Mouse (Mus musculus): ENCODE measurements at regions not wholly inside any gene's neighbourhood (a gene's known extent, or its start where the extent isn't known, plus 50 kb on each side); places are given as distances from the start of the nearest gene placed in this dataset.

DNA sequence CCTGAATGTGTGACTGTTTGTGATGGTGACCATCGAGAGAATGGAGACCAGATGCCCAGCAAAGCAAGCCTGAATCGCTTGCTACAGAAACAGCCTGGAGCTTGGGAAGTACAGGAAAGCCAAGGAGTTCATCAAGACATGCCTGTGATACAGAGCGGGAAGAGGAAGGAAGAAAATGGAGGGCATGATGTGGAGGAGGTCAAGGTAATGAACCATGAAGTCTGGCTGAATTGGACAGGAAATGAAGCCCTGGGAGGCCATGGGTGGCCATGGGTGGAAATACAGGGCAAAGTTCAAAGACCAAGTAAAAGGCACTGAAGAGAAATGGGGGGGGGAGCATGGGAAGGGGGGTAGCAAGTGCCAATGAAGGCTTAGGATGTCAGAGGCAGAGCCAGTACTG lies 227.2 kb upstream of the Pou3f3 start:
- Histone ChIP-seq H3ac (ENCODE audit: control insufficient read depth, insufficient read length, low read depth) (no peak overlapping the region), H3K36me3 (ENCODE audit: control insufficient read depth, insufficient read depth) (no peaks in the 10 kb centered on the region), H3K4me3 (ENCODE audit: insufficient read depth, poor library complexity, severe bottlenecking) (no peak overlapping the region), H3K79me3 (ENCODE audit: low read depth) (no peaks in the 10 kb centered on the region), H3K79me2 (ENCODE audit: control insufficient read depth, insufficient read depth) (no peaks in the 10 kb centered on the region), H3K27me3 (ENCODE audit: control insufficient read depth, insufficient read depth, insufficient read length) (no peaks in the 10 kb centered on the region)
- TF ChIP-seq USF1 (IDR thresholded peaks at IDR 0.05; ENCODE audit: low read depth) (no peak), MAX (IDR thresholded peaks at IDR 0.05) (no peak), CEBPB (IDR thresholded peaks at IDR 0.05; ENCODE audit: low read depth) (no peak), MYOD1 (IDR thresholded peaks at IDR 0.05; ENCODE audit: control insufficient read depth, insufficient read length, low read depth) (no peak), MYOG (IDR thresholded peaks at IDR 0.05; ENCODE audit: control insufficient read depth, extremely low read depth, insufficient read length) (no peak), FOSL1 (IDR thresholded peaks at IDR 0.05; ENCODE audit: insufficient read depth, low read length, poor library complexity, severe bottlenecking) (no peak), CTCF (IDR thresholded peaks at IDR 0.05; ENCODE audit: control insufficient read depth, insufficient read depth, insufficient read length) (no peak)

DNA sequence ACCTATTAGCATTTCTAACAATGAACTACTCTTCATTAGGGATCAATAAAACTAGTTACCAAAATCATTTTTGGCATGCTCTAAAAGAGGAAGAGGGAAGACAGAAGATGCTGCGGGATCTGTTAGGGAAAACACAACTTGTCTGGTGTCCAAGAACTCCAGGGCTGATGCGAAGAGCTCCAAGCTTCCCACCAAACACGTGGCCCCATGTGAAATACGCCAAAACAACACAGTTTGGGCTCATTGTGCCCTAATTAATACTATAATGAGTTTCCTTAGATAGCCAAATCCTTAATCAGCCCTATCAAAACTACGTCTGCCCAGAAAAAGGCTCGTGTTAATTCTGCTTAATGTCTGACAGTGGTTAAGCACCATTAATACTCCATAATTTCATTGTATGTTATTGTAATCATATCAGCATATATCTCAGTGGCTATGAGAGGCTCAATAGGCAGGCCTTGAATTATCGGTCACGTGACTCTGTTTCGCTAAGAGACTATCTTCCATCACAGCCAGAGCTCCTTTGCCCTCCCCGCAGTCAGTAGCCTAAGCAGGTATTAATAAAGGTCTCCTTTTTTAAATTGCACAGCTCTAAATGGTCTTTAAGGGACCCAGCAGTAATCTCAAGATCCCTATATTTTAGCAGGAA lies 223.6 kb upstream of the Pou3f3 start:
- Histone ChIP-seq H3ac (ENCODE audit: control insufficient read depth, insufficient read length, low read depth) (no peak overlapping the region), H3K79me2 (ENCODE audit: control insufficient read depth, insufficient read depth) (no peaks in the 10 kb centered on the region), H3K36me3 (ENCODE audit: control insufficient read depth, insufficient read depth) (no peaks in the 10 kb centered on the region), H3K27me3 (ENCODE audit: control insufficient read depth, insufficient read depth, insufficient read length) (no peaks in the 10 kb centered on the region), H3K79me3 (ENCODE audit: low read depth) (no peaks in the 10 kb centered on the region), H3K4me3 (ENCODE audit: insufficient read depth, poor library complexity, severe bottlenecking) (no peak overlapping the region)
- TF ChIP-seq FOSL1 (IDR thresholded peaks at IDR 0.05; ENCODE audit: insufficient read depth, low read length, poor library complexity, severe bottlenecking): no peak
- peak; percentile 2 for TF ChIP-seq USF1 (IDR thresholded peaks at IDR 0.05; ENCODE audit: low read depth)

DNA sequence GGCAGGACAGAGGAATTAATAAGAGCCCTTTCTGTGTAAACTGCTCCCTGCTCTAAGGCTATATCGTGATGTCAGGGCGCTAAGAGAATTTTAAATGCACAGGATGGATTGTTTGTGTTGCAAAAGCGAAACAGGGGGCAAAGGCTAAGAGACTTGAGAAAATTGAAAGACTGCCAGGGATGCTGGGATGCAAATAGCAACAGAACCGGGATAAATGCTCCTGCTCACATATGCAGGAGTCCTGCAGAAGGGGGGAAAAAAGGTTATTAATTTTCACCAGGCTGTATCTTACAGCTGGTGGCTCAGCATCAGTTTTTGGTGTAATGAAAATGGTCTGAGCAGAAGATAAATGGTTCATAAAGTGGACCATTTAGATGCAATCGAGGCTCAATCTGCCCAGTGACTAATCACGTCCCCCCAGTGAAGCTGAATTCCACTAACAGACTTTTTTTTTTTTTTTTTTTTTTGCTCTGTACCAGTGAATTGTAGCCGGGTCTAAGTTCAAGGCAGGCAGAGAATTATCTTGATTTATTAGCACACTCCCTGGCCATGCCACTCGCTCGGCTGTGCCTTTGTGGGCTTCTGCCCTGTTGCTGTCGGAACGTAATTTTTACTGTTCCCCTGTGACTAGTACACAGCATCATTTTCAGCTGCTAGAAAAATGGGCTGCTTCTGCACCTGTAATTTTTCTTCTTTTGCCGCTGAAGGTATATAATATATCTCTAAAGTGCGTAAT lies 222.9 kb upstream of the Pou3f3 start:
- Histone ChIP-seq H3K36me3 (ENCODE audit: control insufficient read depth, insufficient read depth) (no peaks in the 10 kb centered on the region), H3K27me3 (ENCODE audit: control insufficient read depth, insufficient read depth, insufficient read length) (no peaks in the 10 kb centered on the region), H3K79me3 (ENCODE audit: low read depth) (no peaks in the 10 kb centered on the region), H3ac (ENCODE audit: control insufficient read depth, insufficient read length, low read depth) (no peak overlapping the region), H3K4me3 (ENCODE audit: insufficient read depth, poor library complexity, severe bottlenecking) (no peak overlapping the region), H3K79me2 (ENCODE audit: control insufficient read depth, insufficient read depth) (no peaks in the 10 kb centered on the region)
- TF ChIP-seq CEBPB (IDR thresholded peaks at IDR 0.05; ENCODE audit: low read depth) (no peak), CTCF (IDR thresholded peaks at IDR 0.05; ENCODE audit: control insufficient read depth, insufficient read depth, insufficient read length) (no peak), USF1 (IDR thresholded peaks at IDR 0.05; ENCODE audit: low read depth) (no peak), MAX (IDR thresholded peaks at IDR 0.05) (no peak), MYOD1 (IDR thresholded peaks at IDR 0.05; ENCODE audit: control insufficient read depth, insufficient read length, low read depth) (no peak), MYOG (IDR thresholded peaks at IDR 0.05; ENCODE audit: control insufficient read depth, extremely low read depth, insufficient read length) (no peak), FOSL1 (IDR thresholded peaks at IDR 0.05; ENCODE audit: insufficient read depth, low read length, poor library complexity, severe bottlenecking) (no peak)

GRCm38 (mm10) chr1:42474197-42474596 lies 221.4 kb upstream of the Pou3f3 start:
- H3K27me3 ChIP-seq (ENCODE audit: control insufficient read depth, insufficient read depth, insufficient read length): no peaks in the 10 kb centered on the region
- TF ChIP-seq FOSL1 (IDR thresholded peaks at IDR 0.05; ENCODE audit: insufficient read depth, low read length, poor library complexity, severe bottlenecking) (no peak), CEBPB (IDR thresholded peaks at IDR 0.05; ENCODE audit: low read depth) (no peak), MYOD1 (IDR thresholded peaks at IDR 0.05; ENCODE audit: control insufficient read depth, insufficient read length, low read depth) (no peak), MAX (IDR thresholded peaks at IDR 0.05) (no peak), CTCF (IDR thresholded peaks at IDR 0.05; ENCODE audit: control insufficient read depth, insufficient read depth, insufficient read length) (no peak), MYOG (IDR thresholded peaks at IDR 0.05; ENCODE audit: control insufficient read depth, extremely low read depth, insufficient read length) (no peak)
- no peak overlapping the region for H3ac ChIP-seq (ENCODE audit: control insufficient read depth, insufficient read length, low read depth)
- H3K79me3 ChIP-seq (ENCODE audit: low read depth): no peaks in the 10 kb centered on the region
- no peaks in the 10 kb centered on the region for H3K79me2 ChIP-seq (ENCODE audit: control insufficient read depth, insufficient read depth)
- H3K4me3 ChIP-seq (ENCODE audit: insufficient read depth, poor library complexity, severe bottlenecking): no peak overlapping the region
- H3K36me3 ChIP-seq (ENCODE audit: control insufficient read depth, insufficient read depth): no peaks in the 10 kb centered on the region

DNA sequence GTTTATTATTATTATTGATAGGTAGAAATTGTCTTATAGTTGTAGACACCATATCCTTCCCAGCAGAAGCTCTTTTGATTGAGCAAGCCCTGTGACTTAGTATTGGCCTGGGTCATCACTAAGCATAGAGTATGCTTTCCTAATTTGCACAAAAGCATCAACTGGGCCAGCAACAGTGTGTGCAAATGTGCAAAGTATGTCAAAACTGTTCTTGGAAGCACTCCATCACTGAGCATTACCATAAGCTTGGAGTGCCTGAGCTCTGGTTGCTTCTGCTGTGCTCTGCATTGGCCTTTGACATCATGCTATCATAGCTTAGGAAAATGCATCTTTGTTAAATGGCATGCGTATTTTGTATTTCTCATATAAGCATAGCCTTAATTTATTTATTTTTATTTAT lies 220.7 kb upstream of the Pou3f3 start:
- H3ac ChIP-seq (ENCODE audit: control insufficient read depth, insufficient read length, low read depth): no peak overlapping the region
- no peak overlapping the region for H3K4me3 ChIP-seq (ENCODE audit: insufficient read depth, poor library complexity, severe bottlenecking)
- H3K79me3 ChIP-seq (ENCODE audit: low read depth): no peaks in the 10 kb centered on the region
- H3K27me3 ChIP-seq (ENCODE audit: control insufficient read depth, insufficient read depth, insufficient read length): no peaks in the 10 kb centered on the region
- H3K79me2 ChIP-seq (ENCODE audit: control insufficient read depth, insufficient read depth): no peaks in the 10 kb centered on the region
- TF ChIP-seq CTCF (IDR thresholded peaks at IDR 0.05; ENCODE audit: control insufficient read depth, insufficient read depth, insufficient read length) (no peak), MAX (IDR thresholded peaks at IDR 0.05) (no peak), USF1 (IDR thresholded peaks at IDR 0.05; ENCODE audit: low read depth) (no peak), FOSL1 (IDR thresholded peaks at IDR 0.05; ENCODE audit: insufficient read depth, low read length, poor library complexity, severe bottlenecking) (no peak), MYOD1 (IDR thresholded peaks at IDR 0.05; ENCODE audit: control insufficient read depth, insufficient read length, low read depth) (no peak), CEBPB (IDR thresholded peaks at IDR 0.05; ENCODE audit: low read depth) (no peak), MYOG (IDR thresholded peaks at IDR 0.05; ENCODE audit: control insufficient read depth, extremely low read depth, insufficient read length) (no peak)
- no peaks in the 10 kb centered on the region for H3K36me3 ChIP-seq (ENCODE audit: control insufficient read depth, insufficient read depth)

All from C2C12 (cell line).